Mouse (Mus musculus) cerebellum, adult 9-11 months (tissue): ENCODE measurements around the gene Mettl16.

ENCODE experiments used
- DNase-seq: peaks from one replicate; pipeline ENCODE4 v3.0.0; 2022

The Mettl16 gene

GRCm38 (mm10) chr11:74770595-74771207, at the start of gene Mettl16:
TSS of gene Mettl16 (plus strand) at chr11:74770830.
- DNase-seq: peak; percentile 95

GRCm38 (mm10) chr11:74721141-74721540, 49.5 kb upstream of the Mettl16 start:
- no peak for DNase-seq

- no peak for DNase-seq
Observed at GRCm38 (mm10) chr11:74721971-74722370, 48.7 kb upstream of the Mettl16 start.

GRCm38 (mm10) chr11:74723357-74724234, 47.0 kb upstream of the Mettl16 start:
- peak; percentile 86 for DNase-seq

- peak; percentile 98 for DNase-seq
Observed at GRCm38 (mm10) chr11:74724235-74724791, 46.3 kb upstream of the Mettl16 start, which contains the start of gene Pafah1b1. TSS of gene Pafah1b1 (minus strand) at chr11:74724670.

GRCm38 (mm10) chr11:74725181-74725580, 45.4 kb upstream of the Mettl16 start:
- peak; percentile 54 for DNase-seq

GRCm38 (mm10) chr11:74734917-74735316, 35.7 kb upstream of the Mettl16 start:
- DNase-seq: peak; percentile 34

- DNase-seq: no peak
Observed at GRCm38 (mm10) chr11:74737861-74738260, 32.8 kb upstream of the Mettl16 start.

- no peak for DNase-seq
Observed at GRCm38 (mm10) chr11:74748022-74748421, 22.6 kb upstream of the Mettl16 start.

GRCm38 (mm10) chr11:74749241-74749640, 21.4 kb upstream of the Mettl16 start:
- DNase-seq: no peak

GRCm38 (mm10) chr11:74750662-74751351, 19.8 kb upstream of the Mettl16 start:
- no peak for DNase-seq

- no peak for DNase-seq
Observed at GRCm38 (mm10) chr11:74751352-74752066, 19.1 kb upstream of the Mettl16 start.

GRCm38 (mm10) chr11:74756631-74757030, 14.0 kb upstream of the Mettl16 start:
- DNase-seq: no peak

GRCm38 (mm10) chr11:74761011-74761705, 9.5 kb upstream of the Mettl16 start:
- no peak for DNase-seq

- DNase-seq: peak; percentile 20
Observed at GRCm38 (mm10) chr11:74763960-74764625, 6.5 kb upstream of the Mettl16 start.

- no peak for DNase-seq
Observed at GRCm38 (mm10) chr11:74767469-74767868, 3.2 kb upstream of the Mettl16 start.

GRCm38 (mm10) chr11:74768045-74768444, 2.6 kb upstream of the Mettl16 start:
- no peak for DNase-seq

GRCm38 (mm10) chr11:74770037-74770436, 593 bp upstream of the Mettl16 start:
- no peak for DNase-seq

- DNase-seq: peak; percentile 19
Observed at GRCm38 (mm10) chr11:74771234-74771633, 604 bp downstream of the Mettl16 start.

GRCm38 (mm10) chr11:74771650-74772049, 1.0 kb downstream of the Mettl16 start:
- DNase-seq: no peak

GRCm38 (mm10) chr11:74772386-74772785, 1.8 kb downstream of the Mettl16 start:
- no peak for DNase-seq
